Mouse (Mus musculus) cerebellum, adult 18-20 months (tissue): Measurements from ENCODE around the gene Hmgcr.
A peak's percentile ranks its signal among the peaks of the same experiment; 100 is the strongest.

Experiments
- DNase-seq, 2 experiments: peaks; one replicate each; pipeline ENCODE4 v3.0.0; 2021

Gene Hmgcr

GRCm38 (mm10) chr13:96670406-96671077, at the start of gene Hmgcr:
Gene Hmgcr (minus strand): TSS chr13:96670936.
- DNase-seq, result peak; percentile 97 to 99

GRCm38 (mm10) chr13:96720003-96720402, 49.3 kb upstream of the Hmgcr start:
- DNase-seq, result no peak

GRCm38 (mm10) chr13:96717821-96718220, 47.1 kb upstream of the Hmgcr start:
- DNase-seq, result no peak

- DNase-seq, result no peak
These were observed 45.6 kb upstream of the Hmgcr start for GRCm38 (mm10) chr13:96716311-96716710.

- no peak for DNase-seq
These were observed 38.8 kb upstream of the Hmgcr start for GRCm38 (mm10) chr13:96709269-96710233.

- DNase-seq, result no peak
These were observed 32.0 kb upstream of the Hmgcr start for GRCm38 (mm10) chr13:96702567-96703278.

GRCm38 (mm10) chr13:96697805-96698586, 27.3 kb upstream of the Hmgcr start:
- no peak for DNase-seq

GRCm38 (mm10) chr13:96695428-96695827, 24.7 kb upstream of the Hmgcr start:
- no peak for DNase-seq

GRCm38 (mm10) chr13:96689901-96690300, 19.2 kb upstream of the Hmgcr start:
- DNase-seq, result no peak

- DNase-seq, result no peak
These were observed 16.5 kb upstream of the Hmgcr start for GRCm38 (mm10) chr13:96687261-96687660.

GRCm38 (mm10) chr13:96684779-96685178, 14.0 kb upstream of the Hmgcr start:
- DNase-seq, result no peak

GRCm38 (mm10) chr13:96681088-96681620, 10.4 kb upstream of the Hmgcr start:
- no peak for DNase-seq

- DNase-seq, result no peak
These were observed 9.7 kb upstream of the Hmgcr start for GRCm38 (mm10) chr13:96680163-96681087.

- no peak for DNase-seq
These were observed 7.9 kb upstream of the Hmgcr start for GRCm38 (mm10) chr13:96678616-96679015.

- DNase-seq, result no peak
These were observed 6.3 kb upstream of the Hmgcr start for GRCm38 (mm10) chr13:96677071-96677470.

GRCm38 (mm10) chr13:96675756-96676155, 5.0 kb upstream of the Hmgcr start:
- no peak for DNase-seq

- no peak for DNase-seq
These were observed 3.1 kb upstream of the Hmgcr start for GRCm38 (mm10) chr13:96673817-96674216.

GRCm38 (mm10) chr13:96672276-96672675, 1.5 kb upstream of the Hmgcr start:
- no peak for DNase-seq

- DNase-seq, result no peak
These were observed 1.1 kb upstream of the Hmgcr start for GRCm38 (mm10) chr13:96671906-96672234.

- no peak for DNase-seq
These were observed 556 bp upstream of the Hmgcr start for GRCm38 (mm10) chr13:96671078-96671905.
